Mouse (Mus musculus): ENCODE measurements around the gene Card6. TPM values are rescaled to one million over a fixed set of nuclear protein-coding genes. Genes with fewer than 3 reads are reported as not detected.
A peak's percentile ranks its signal among the peaks of the same experiment; 100 is the strongest.

Card6 gene
- polyA plus RNA-seq, 1 experiment from 2014 or later = 1.4 TPM

DNA sequence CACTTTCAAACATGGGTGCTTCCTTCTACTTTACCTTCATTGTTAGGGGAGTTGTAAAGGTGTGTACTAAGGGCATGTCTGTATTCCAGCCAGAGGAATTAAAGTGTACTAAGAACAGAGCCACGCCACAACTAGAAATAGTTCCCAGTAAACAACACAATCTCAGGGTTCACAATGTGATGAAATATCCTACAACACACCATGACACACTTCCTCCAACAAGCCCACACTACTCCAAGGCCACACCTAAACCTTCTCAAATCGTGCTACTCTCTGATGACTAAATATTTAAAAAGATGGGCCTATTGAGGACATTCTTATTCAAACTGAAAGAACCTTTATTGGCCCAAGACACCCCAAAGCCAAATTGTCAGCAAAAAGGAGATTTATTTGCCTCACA is 19.1 kb upstream of the Card6 start:
- TF ChIP-seq EP300 (optimal IDR thresholded peaks at IDR 0.05) (no peak), CTCF (IDR thresholded peaks at IDR 0.05; ENCODE audit: low read depth) (no peak)
- Histone ChIP-seq H3K4me1 (replicated peaks; ENCODE audit: control insufficient read depth, insufficient read depth) (no peaks in the 10 kb centered on the region), H3K27ac (replicated peaks) (no peak overlapping the region), H3K27me3 (ENCODE audit: control insufficient read depth, insufficient read depth, low read length) (no peaks in the 10 kb centered on the region), H3K4me3 (ENCODE audit: low read depth, low read length) (no peak overlapping the region), H3K4me2 (replicated peaks; ENCODE audit: low read depth) (no peak overlapping the region), H3K9ac (ENCODE audit: low read length) (no peak overlapping the region), H3K9me3 (ENCODE audit: control insufficient read depth, low read length) (no peaks in the 10 kb centered on the region), H3K36me3 (ENCODE audit: control insufficient read depth, insufficient read depth, low read length) (no peaks in the 10 kb centered on the region; the same call in 1 of the 2 replicates)
- no peak for DNase-seq (ENCODE audit: low spot score)
- peak; percentile 68; the same call in 1 of the 2 replicates for ATAC-seq (ENCODE audit: low FRiP score, low TSS enrichment)
- 68% methylated on average over 2 of the region's 2 CpGs for WGBS

DNA sequence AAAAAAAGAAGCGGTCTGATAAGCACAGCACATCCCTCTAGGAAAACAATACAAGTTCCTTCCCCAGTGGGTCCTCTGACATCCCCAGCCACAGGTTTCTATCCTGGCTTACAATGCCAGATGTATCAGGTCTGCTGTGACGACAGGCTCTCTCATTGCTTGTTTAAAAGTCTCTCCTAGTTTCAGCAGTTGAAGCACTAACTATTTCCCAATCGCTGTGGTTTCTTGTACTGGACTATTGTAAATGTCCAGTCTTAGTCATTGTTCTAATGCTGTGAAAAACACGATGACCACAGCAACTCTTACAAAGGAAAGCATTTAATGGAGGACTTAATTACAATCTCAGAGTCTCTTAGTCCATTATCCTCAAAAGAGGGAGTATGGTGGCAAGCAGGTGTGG is 18.1 kb upstream of the Card6 start:
- Histone ChIP-seq H3K9me3 (ENCODE audit: control insufficient read depth, low read length) (no peaks in the 10 kb centered on the region), H3K27ac (replicated peaks) (no peak overlapping the region), H3K27me3 (ENCODE audit: control insufficient read depth, insufficient read depth, low read length) (no peaks in the 10 kb centered on the region), H3K4me2 (replicated peaks; ENCODE audit: low read depth) (no peak overlapping the region), H3K9ac (ENCODE audit: low read length) (no peak overlapping the region), H3K36me3 (ENCODE audit: control insufficient read depth, insufficient read depth, low read length) (no peaks in the 10 kb centered on the region; the same call in 1 of the 2 replicates), H3K4me1 (replicated peaks; ENCODE audit: control insufficient read depth, insufficient read depth) (no peaks in the 10 kb centered on the region), H3K4me3 (ENCODE audit: low read depth, low read length) (no peak overlapping the region)
- ATAC-seq (ENCODE audit: low FRiP score, low TSS enrichment) = no peak
- TF ChIP-seq EP300 (optimal IDR thresholded peaks at IDR 0.05) = no peak
- no peak for TF ChIP-seq CTCF (IDR thresholded peaks at IDR 0.05; ENCODE audit: low read depth)
- DNase-seq (ENCODE audit: low spot score) = no peak
- 69% methylated on average over 4 of the region's 4 CpGs for WGBS

DNA sequence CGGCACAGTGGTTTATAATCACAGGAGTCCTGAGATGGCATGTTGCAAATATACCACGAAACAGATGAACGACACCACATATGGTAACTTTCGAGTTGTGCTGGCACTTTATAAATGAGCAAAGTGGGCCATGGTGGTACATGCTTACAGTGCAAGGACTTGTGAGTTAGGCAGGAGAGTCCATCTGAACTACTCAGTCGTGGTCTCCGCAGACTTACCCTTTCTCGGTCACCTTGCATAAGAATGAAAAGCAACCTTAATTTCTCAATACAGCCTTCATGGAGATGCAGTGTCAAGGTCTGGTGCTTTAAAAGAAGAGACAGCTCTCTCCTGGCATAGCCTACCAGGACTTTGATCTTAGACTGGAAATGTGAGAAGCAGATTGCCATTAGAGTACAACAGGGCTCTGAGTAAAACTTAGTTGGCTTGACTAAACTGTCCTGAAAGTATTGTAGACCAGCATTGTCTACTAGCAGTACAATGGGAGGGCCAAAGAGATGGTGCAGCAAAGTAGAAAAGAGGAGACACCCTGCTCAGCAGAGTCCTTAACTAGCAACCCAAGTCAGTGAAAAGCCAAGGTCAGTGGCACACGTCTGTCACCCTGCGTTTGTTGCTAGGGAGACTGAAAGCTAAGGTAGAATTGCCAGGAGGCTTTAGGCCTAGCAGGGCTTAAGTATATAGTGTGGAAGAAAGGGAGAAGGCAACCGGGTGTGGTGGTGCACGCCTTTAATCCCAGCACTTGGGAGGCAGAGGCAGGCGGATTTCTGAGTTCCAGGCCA is 13.4 kb upstream of the Card6 start:
- Histone ChIP-seq H3K9me3 (ENCODE audit: control insufficient read depth, low read length) (no peaks in the 10 kb centered on the region), H3K4me2 (replicated peaks; ENCODE audit: low read depth) (no peak overlapping the region), H3K27me3 (ENCODE audit: control insufficient read depth, insufficient read depth, low read length) (no peaks in the 10 kb centered on the region), H3K4me3 (ENCODE audit: low read depth, low read length) (no peak overlapping the region), H3K9ac (ENCODE audit: low read length) (no peak overlapping the region), H3K4me1 (replicated peaks; ENCODE audit: control insufficient read depth, insufficient read depth) (no peaks in the 10 kb centered on the region; the same call in 1 of the 2 replicates), H3K36me3 (ENCODE audit: control insufficient read depth, insufficient read depth, low read length) (peaks cover 10% of the 10 kb centered on the region; the same call in 1 of the 2 replicates), H3K27ac (replicated peaks) (0 out of 2 replicates have a peak overlapping the region, but pooled peaks have one; percentile 6)
- ATAC-seq (ENCODE audit: low FRiP score, low TSS enrichment) (no peak), DNase-seq (ENCODE audit: low spot score) (no peak)
- TF ChIP-seq EP300 (optimal IDR thresholded peaks at IDR 0.05) (no peak), CTCF (IDR thresholded peaks at IDR 0.05; ENCODE audit: low read depth) (no peak)
- 84% methylated on average over 12 of the region's 12 CpGs for WGBS

DNA sequence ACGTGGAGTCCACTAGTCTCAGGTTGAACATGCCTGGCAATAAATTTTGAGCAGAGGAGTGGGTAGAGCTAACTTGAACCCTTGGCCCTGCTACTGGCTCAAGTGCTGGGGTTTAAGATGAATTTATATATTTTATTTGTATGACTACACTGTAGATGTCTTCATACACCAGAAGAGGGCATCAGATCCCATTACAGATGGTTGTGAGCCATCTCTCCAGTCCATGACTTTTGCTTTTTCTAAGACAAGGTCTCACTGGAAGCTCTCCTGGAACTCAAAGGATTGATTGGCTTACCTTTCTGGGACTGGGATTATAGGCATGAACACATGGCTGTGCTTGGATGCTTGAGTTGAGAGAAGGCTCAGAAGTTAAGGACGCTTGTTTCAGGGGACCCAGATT is 11.4 kb upstream of the Card6 start:
- DNase-seq (ENCODE audit: low spot score) (no peak), ATAC-seq (ENCODE audit: low FRiP score, low TSS enrichment) (no peak)
- Histone ChIP-seq H3K36me3 (ENCODE audit: control insufficient read depth, insufficient read depth, low read length) (peaks cover 10% of the 10 kb centered on the region; the same call in 1 of the 2 replicates), H3K9ac (ENCODE audit: low read length) (no peak overlapping the region), H3K4me2 (replicated peaks; ENCODE audit: low read depth) (no peak overlapping the region), H3K9me3 (ENCODE audit: control insufficient read depth, low read length) (no peaks in the 10 kb centered on the region), H3K4me3 (ENCODE audit: low read depth, low read length) (no peak overlapping the region), H3K4me1 (replicated peaks; ENCODE audit: control insufficient read depth, insufficient read depth) (no peaks in the 10 kb centered on the region; the same call in 1 of the 2 replicates), H3K27me3 (ENCODE audit: control insufficient read depth, insufficient read depth, low read length) (no peaks in the 10 kb centered on the region), H3K27ac (replicated peaks) (no peak overlapping the region)
- TF ChIP-seq CTCF (IDR thresholded peaks at IDR 0.05; ENCODE audit: low read depth) (peak; percentile 56), EP300 (optimal IDR thresholded peaks at IDR 0.05) (no peak)
- 92% methylated on average over 2 of the region's 2 CpGs for WGBS

DNA sequence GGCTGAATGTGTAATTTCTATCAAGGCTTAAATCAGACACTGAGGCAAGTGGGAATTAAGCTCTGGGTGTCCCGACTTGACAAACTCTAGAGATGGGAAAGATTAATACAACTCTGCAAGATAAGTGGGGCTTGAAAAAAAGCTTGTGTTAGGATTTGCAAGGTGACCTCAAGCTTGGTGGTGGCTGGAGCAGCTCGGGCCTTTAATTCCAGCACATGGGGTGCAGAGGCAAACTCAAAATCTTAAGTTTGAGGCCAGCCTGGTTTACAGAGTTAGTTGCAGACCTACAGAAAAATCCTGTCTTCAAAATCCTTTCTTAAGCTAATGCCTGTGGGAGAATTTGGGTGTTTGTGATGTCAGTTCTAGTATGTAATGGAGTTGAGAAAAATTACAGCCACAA is 10.9 kb upstream of the Card6 start:
- Histone ChIP-seq H3K27ac (replicated peaks) (no peak overlapping the region), H3K9ac (ENCODE audit: low read length) (no peak overlapping the region), H3K4me1 (replicated peaks; ENCODE audit: control insufficient read depth, insufficient read depth) (no peaks in the 10 kb centered on the region; the same call in 1 of the 2 replicates), H3K36me3 (ENCODE audit: control insufficient read depth, insufficient read depth, low read length) (peaks cover 10% of the 10 kb centered on the region; the same call in 1 of the 2 replicates), H3K4me3 (ENCODE audit: low read depth, low read length) (no peak overlapping the region), H3K4me2 (replicated peaks; ENCODE audit: low read depth) (no peak overlapping the region), H3K9me3 (ENCODE audit: control insufficient read depth, low read length) (no peaks in the 10 kb centered on the region), H3K27me3 (ENCODE audit: control insufficient read depth, insufficient read depth, low read length) (no peaks in the 10 kb centered on the region)
- ATAC-seq (ENCODE audit: low FRiP score, low TSS enrichment) (no peak), DNase-seq (ENCODE audit: low spot score) (no peak)
- 93% methylated on average over 2 of the region's 2 CpGs for WGBS
- TF ChIP-seq CTCF (IDR thresholded peaks at IDR 0.05; ENCODE audit: low read depth) (no peak), EP300 (optimal IDR thresholded peaks at IDR 0.05) (no peak)

DNA sequence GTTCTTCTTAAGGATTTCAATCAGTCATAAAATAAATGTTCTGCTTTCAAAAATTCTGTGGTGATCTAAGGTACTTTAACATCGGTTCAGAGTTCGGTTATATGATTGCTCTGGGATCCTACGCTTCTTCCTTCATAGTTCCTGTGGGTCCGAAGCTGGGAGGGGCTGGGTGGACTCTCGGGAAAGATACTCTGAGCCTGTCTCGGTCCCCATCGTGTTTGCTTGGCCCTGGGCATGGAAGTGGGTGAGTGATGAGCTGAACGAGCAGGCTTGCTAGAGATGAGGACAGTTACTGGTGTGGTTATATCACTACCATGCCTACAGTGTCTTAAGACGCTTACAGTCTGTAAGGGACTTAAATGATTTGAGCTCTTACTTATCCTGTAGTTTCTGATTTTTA is 10.3 kb upstream of the Card6 start:
- Histone ChIP-seq H3K27ac (replicated peaks) (no peak overlapping the region), H3K4me1 (replicated peaks; ENCODE audit: control insufficient read depth, insufficient read depth) (no peaks in the 10 kb centered on the region; the same call in 1 of the 2 replicates), H3K9ac (ENCODE audit: low read length) (no peak overlapping the region), H3K36me3 (ENCODE audit: control insufficient read depth, insufficient read depth, low read length) (peaks cover 10% of the 10 kb centered on the region; the same call in 1 of the 2 replicates), H3K4me2 (replicated peaks; ENCODE audit: low read depth) (no peak overlapping the region), H3K9me3 (ENCODE audit: control insufficient read depth, low read length) (no peaks in the 10 kb centered on the region), H3K4me3 (ENCODE audit: low read depth, low read length) (no peak overlapping the region), H3K27me3 (ENCODE audit: control insufficient read depth, insufficient read depth, low read length) (no peaks in the 10 kb centered on the region)
- no peak for ATAC-seq (ENCODE audit: low FRiP score, low TSS enrichment)
- no peak for DNase-seq (ENCODE audit: low spot score)
- 87% methylated on average over 9 of the region's 9 CpGs for WGBS
- TF ChIP-seq EP300 (optimal IDR thresholded peaks at IDR 0.05) (no peak), CTCF (IDR thresholded peaks at IDR 0.05; ENCODE audit: low read depth) (no peak)
